11 mouse cellular contexts compared by ENCODE assay signal in the genomic region with DNA sequence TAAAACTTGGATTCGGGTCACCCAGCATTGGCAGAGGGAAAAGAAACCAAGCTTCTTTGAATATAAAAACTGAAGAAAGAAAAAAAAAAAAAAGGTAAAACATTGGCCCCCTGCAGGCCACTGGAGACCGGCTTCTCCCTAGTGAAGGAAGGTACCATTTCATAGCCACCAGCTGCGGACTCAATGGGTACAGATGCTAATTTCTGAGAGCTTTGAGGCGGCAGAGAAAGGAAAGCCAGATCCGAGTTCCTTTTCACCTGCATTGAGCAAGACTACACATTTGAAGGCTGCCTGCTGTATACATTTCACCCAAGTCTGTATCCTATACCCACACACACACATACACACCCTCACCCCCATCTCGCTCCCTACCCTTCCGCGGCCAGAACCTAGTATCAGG. TPM values are rescaled to one million over a fixed set of nuclear protein-coding genes. Genes with fewer than 3 reads are reported as not detected.
DNase-seq lines count a peak whose midpoint lies in the region; ATAC-seq lines count a peak whose summit lies in the region.
"Had no signal": no experiment of that assay in that cellular context is flagged by ENCODE, and none has a peak within 500 bp of the region (broad histone marks: within the 10 kb centered on the region; RNA-seq: fewer than 3 reads in every experiment).

No protein-coding gene starts in this region.

- no peak for DNase-seq in heart, adult 11 months
- no peak for DNase-seq in midbrain, embryonic 11.5 days (ENCODE audit: low spot score, missing footprints)
- no peak for DNase-seq in natural killer cell, adult 2 months (ENCODE audit: low spot score in 2 of 2)
- no peak for DNase-seq in lung, postnatal 14 days
- DNase-seq in urinary bladder, postnatal 36 days (ENCODE audit: low spot score in 2 of 2): no peak
- DNase-seq: kidney, adult 8-10 months; liver, embryonic 13.5 days had no signal

- WGBS in heart, embryonic 15.5 days: 54% methylated on average over 8 of the region's 8 CpGs
- WGBS in forebrain, embryonic 15.5 days: 15% methylated on average over 8 of the region's 8 CpGs
- 12% methylated on average over 8 of the region's 8 CpGs for WGBS in midbrain, embryonic 11.5 days

- H3K9me3 ChIP-seq in heart, embryonic 15.5 days (replicated peaks): no peaks in the 10 kb centered on the region
- H3K9me3 ChIP-seq in forebrain, embryonic 15.5 days: no peaks in the 10 kb centered on the region
- H3K9me3 ChIP-seq in midbrain, embryonic 11.5 days (ENCODE audit: control insufficient read depth, low read length): no peaks in the 10 kb centered on the region
- H3K9me3 ChIP-seq: liver, embryonic 13.5 days had no signal

- peak overlapping the region; percentile 13; the same call in 1 of the 2 replicates for H3K4me3 ChIP-seq in heart, embryonic 15.5 days
- peak overlapping the region; percentile 26 for H3K4me3 ChIP-seq in forebrain, embryonic 15.5 days
- no peak overlapping the region; the same call in 1 of the 2 replicates for H3K4me3 ChIP-seq in midbrain, embryonic 11.5 days (ENCODE audit: low read depth, low read length)
- H3K4me3 ChIP-seq: liver, embryonic 13.5 days had no signal

- no peak for ATAC-seq in heart, embryonic 15.5 days (replicated peaks; ENCODE audit: insufficient number of reproducible peaks, insufficient read depth, low FRiP score, low read depth)
- peak; percentile 3 for ATAC-seq in CD4-positive, CD25-positive, alpha-beta regulatory T cell, adult 4 months
- no peak for ATAC-seq in forebrain, embryonic 15.5 days (replicated peaks)
- ATAC-seq in midbrain, embryonic 11.5 days (ENCODE audit: low FRiP score): no peak

- no peaks in the 10 kb centered on the region for H3K27me3 ChIP-seq in heart, embryonic 15.5 days
- H3K27me3 ChIP-seq in forebrain, embryonic 15.5 days: no peaks in the 10 kb centered on the region
- H3K27me3 ChIP-seq in midbrain, embryonic 11.5 days (ENCODE audit: control insufficient read depth, insufficient read depth, low read length): peaks cover 3% of the 10 kb centered on the region

- H3K36me3 ChIP-seq in heart, embryonic 15.5 days: no peaks in the 10 kb centered on the region
- no peaks in the 10 kb centered on the region for H3K36me3 ChIP-seq in forebrain, embryonic 15.5 days
- no peaks in the 10 kb centered on the region for H3K36me3 ChIP-seq in midbrain, embryonic 11.5 days (ENCODE audit: control insufficient read depth, insufficient read depth, low read length)
- H3K36me3 ChIP-seq: liver, embryonic 13.5 days had no signal

- H3K4me2 ChIP-seq in heart, embryonic 15.5 days: peak overlapping the region; percentile 52
- peak overlapping the region; percentile 72 for H3K4me2 ChIP-seq in forebrain, embryonic 15.5 days (replicated peaks)
- peak overlapping the region; percentile 61 for H3K4me2 ChIP-seq in midbrain, embryonic 11.5 days
- H3K4me2 ChIP-seq: liver, embryonic 13.5 days had no signal

- H3K27ac ChIP-seq in heart, embryonic 15.5 days: no peak overlapping the region
- H3K27ac ChIP-seq in forebrain, embryonic 15.5 days (replicated peaks): peak overlapping the region; percentile 86
- no peak overlapping the region for H3K27ac ChIP-seq in midbrain, embryonic 11.5 days (ENCODE audit: low read depth, low read length)
- H3K27ac ChIP-seq: liver, embryonic 13.5 days had no signal

- H3K9ac ChIP-seq in heart, embryonic 15.5 days: no peak overlapping the region
- peak overlapping the region; percentile 43 for H3K9ac ChIP-seq in forebrain, embryonic 15.5 days (replicated peaks)
- 0 out of 2 replicates have a peak overlapping the region, but pooled peaks have one; percentile 17 for H3K9ac ChIP-seq in midbrain, embryonic 11.5 days (ENCODE audit: low read length)
- H3K9ac ChIP-seq: liver, embryonic 13.5 days had no signal

- H3K4me1 ChIP-seq in heart, embryonic 15.5 days (replicated peaks): peaks cover 73% of the 10 kb centered on the region
- H3K4me1 ChIP-seq in forebrain, embryonic 15.5 days: peaks cover 99% of the 10 kb centered on the region
- peaks cover 97% of the 10 kb centered on the region for H3K4me1 ChIP-seq in midbrain, embryonic 11.5 days (ENCODE audit: control insufficient read depth, insufficient read depth, low read length)

RNA-seq across cellular contexts. Expression of a gene that starts 26.3 kb away (rescaled TPM):
- polyA plus RNA-seq in heart, embryonic 15.5 days (2015; fragmentation: Nextera tagmentation; extraction: Ambion mirVana): 4.6 and 9.3 TPM in 2 replicates
- 10 to 100 TPM; 40.0 to 41.6 TPM for polyA plus RNA-seq in CD4-positive, CD25-positive, alpha-beta regulatory T cell, adult 4 months (2017; shearing (Covaris generic))
- 109 and 117 TPM in 2 replicates for polyA plus RNA-seq in forebrain, embryonic 15.5 days (2015; fragmentation: Nextera tagmentation; extraction: Ambion mirVana)
- 4.5 and 6.3 TPM in 2 replicates for polyA plus RNA-seq in midbrain, embryonic 11.5 days (2014; fragmentation: Nextera tagmentation; extraction: Ambion mirVana)
- polyA plus RNA-seq: C2C12 had no signal
